Mouse (Mus musculus) CH12.LX (cell line): ENCODE results near the gene Ano10. TPM values are rescaled to one million over a fixed set of nuclear protein-coding genes. Genes with fewer than 3 reads are reported as not detected.

ENCODE experiments used
- DNase-seq: peaks from one replicate; pipeline ENCODE4 v3.0.0-alpha.2; 2013; ENCODE audit errors: extremely low read depth
- H3K27ac ChIP-seq: 2 replicates; pipeline ENCODE4 v1.5.1; 2012; ENCODE audit warnings: low read depth, mild to moderate bottlenecking, control low read depth, moderate library complexity; ENCODE audit not compliant: insufficient read depth
- H3K27me3 ChIP-seq: replicated peaks from 2 replicates; pipeline ENCODE3; 2012; ENCODE audit warnings: inconsistent platforms
- H3K36me3 ChIP-seq, 2 experiments: replicated peaks in 1 of 2; 2 replicates each; pipeline versions ENCODE3 to v1.6.1; 2012; ENCODE audit warnings: inconsistent platforms in 1 of 2, low read length in 1 of 2, mild to moderate bottlenecking in 1 of 2, mixed read lengths in 1 of 2, moderate library complexity in 1 of 2; ENCODE audit not compliant: control insufficient read depth in 1 of 2, insufficient read depth in 1 of 2
- H3K4me1 ChIP-seq, 2 experiments: 2 replicates each; pipeline ENCODE4 v1.6.1; 2012; ENCODE audit warnings: inconsistent platforms in 1 of 2, moderate library complexity in 1 of 2; ENCODE audit not compliant: insufficient read depth in 2 of 2, control insufficient read depth in 1 of 2
- H3K4me2 ChIP-seq: 2 replicates; pipeline ENCODE4 v1.6.1; 2012; ENCODE audit warnings: low read depth, mild to moderate bottlenecking, control low read depth; ENCODE audit not compliant: poor library complexity, insufficient read depth, severe bottlenecking
- H3K4me3 ChIP-seq, 3 experiments: fragments of 150-350 bp in 1 of 3; sonication (generic) in 1 of 3; replicated peaks in 1 of 3; 2 replicates each; pipeline versions ENCODE3 to v1.5.1; 2011 to 2012; ENCODE audit warnings: low read depth in 2 of 3, low read length in 2 of 3, mild to moderate bottlenecking in 2 of 3, moderate library complexity in 2 of 3, control low read depth in 1 of 3, improper control_type of control experiment in 1 of 3, inconsistent platforms in 1 of 3, mixed read lengths in 1 of 3; ENCODE audit not compliant: poor library complexity in 1 of 3
- H3K79me2 ChIP-seq: replicated peaks from 2 replicates; pipeline ENCODE4 v1.6.1; 2012; ENCODE audit warnings: mild to moderate bottlenecking, moderate library complexity; ENCODE audit not compliant: control insufficient read depth, poor library complexity, insufficient read depth, severe bottlenecking; ENCODE audit errors: extremely low read depth
- H3K9ac ChIP-seq: 2 replicates; pipeline ENCODE4 v1.6.1; 2012; ENCODE audit warnings: low read depth, mild to moderate bottlenecking, control low read depth, moderate library complexity; ENCODE audit not compliant: insufficient read depth
- H3K9me3 ChIP-seq: replicated peaks from 2 replicates; pipeline ENCODE3; 2012; ENCODE audit warnings: low read length, inconsistent platforms, mixed read lengths
- CHD1 ChIP-seq: IDR thresholded peaks from 2 replicates; pipeline ENCODE4 v1.6.1; 2012; ENCODE audit warnings: low read depth, low read length, improper control_type of control experiment, inconsistent platforms
- CHD2 ChIP-seq: IDR thresholded peaks from 2 replicates; pipeline ENCODE4 v1.6.1; 2011; ENCODE audit warnings: low read length, improper control_type of control experiment
- E2F4 ChIP-seq: IDR thresholded peaks from 2 replicates; pipeline ENCODE4 v1.6.1; 2011; ENCODE audit warnings: low read depth, low read length, improper control_type of control experiment; ENCODE audit not compliant: insufficient replicate concordance
- GABPA ChIP-seq: IDR thresholded peaks from 2 replicates; pipeline ENCODE4 v1.6.1; 2012; ENCODE audit warnings: low read depth, low read length, improper control_type of control experiment, inconsistent platforms; ENCODE audit not compliant: insufficient replicate concordance
- HCFC1 ChIP-seq: IDR thresholded peaks from 2 replicates; pipeline ENCODE4 v1.6.1; 2012; ENCODE audit warnings: low read depth, mild to moderate bottlenecking, inconsistent platforms, low read length, improper control_type of control experiment
- IRF4 ChIP-seq: IDR thresholded peaks from 2 replicates; pipeline ENCODE4 v1.6.1; 2014; ENCODE audit warnings: low read depth, mild to moderate bottlenecking, inconsistent platforms, low read length, improper control_type of control experiment
- JUN ChIP-seq: IDR thresholded peaks from 2 replicates; pipeline ENCODE4 v1.6.1; 2011; ENCODE audit warnings: low read depth, mild to moderate bottlenecking, low read length, improper control_type of control experiment, moderate library complexity; ENCODE audit not compliant: insufficient read depth
- JUND ChIP-seq: conservative IDR thresholded peaks from 2 replicates; pipeline ENCODE4 v1.6.1; 2011; ENCODE audit warnings: low read depth, low read length, improper control_type of control experiment
- MAX ChIP-seq: IDR thresholded peaks from 2 replicates; pipeline ENCODE4 v1.6.1; 2011; ENCODE audit warnings: low read length, improper control_type of control experiment
- MAZ ChIP-seq: IDR thresholded peaks from 2 replicates; pipeline ENCODE4 v1.6.1; 2012; ENCODE audit warnings: low read depth, mild to moderate bottlenecking, inconsistent platforms, low read length, improper control_type of control experiment, moderate library complexity
- MEF2A ChIP-seq: IDR thresholded peaks from 2 replicates; pipeline ENCODE4 v1.6.1; 2014; ENCODE audit warnings: low read depth, mild to moderate bottlenecking, inconsistent platforms, low read length, improper control_type of control experiment, borderline replicate concordance
- MXI1 ChIP-seq: IDR thresholded peaks from 2 replicates; pipeline ENCODE4 v1.6.1; 2011; ENCODE audit warnings: mild to moderate bottlenecking, low read depth, low read length, improper control_type of control experiment
- MYC ChIP-seq: IDR thresholded peaks from 2 replicates; pipeline ENCODE4 v1.6.1; 2011; ENCODE audit warnings: low read depth, mild to moderate bottlenecking, improper control_type of control experiment, low read length
- NELFE ChIP-seq: IDR thresholded peaks from 2 replicates; pipeline ENCODE4 v1.6.1; 2011; ENCODE audit warnings: low read depth, low read length, improper control_type of control experiment
- NRF1 ChIP-seq: IDR thresholded peaks from 2 replicates; pipeline ENCODE4 v1.6.1; 2014; ENCODE audit warnings: low read depth, mild to moderate bottlenecking, inconsistent platforms, low read length, improper control_type of control experiment, moderate library complexity
- POLR2A ChIP-seq: IDR thresholded peaks from 2 replicates; pipeline ENCODE4 v1.6.1; 2011; ENCODE audit warnings: low read depth, mild to moderate bottlenecking, improper control_type of control experiment, low read length
- RAD21 ChIP-seq: IDR thresholded peaks from 2 replicates; pipeline ENCODE4 v1.6.1; 2011; ENCODE audit warnings: low read depth, mild to moderate bottlenecking, low read length, improper control_type of control experiment, moderate library complexity
- SMC3 ChIP-seq: IDR thresholded peaks from 2 replicates; pipeline ENCODE4 v1.6.1; 2011; ENCODE audit warnings: low read depth, low read length, improper control_type of control experiment
- TBP ChIP-seq: conservative IDR thresholded peaks from 2 replicates; pipeline ENCODE4 v1.6.1; 2011; ENCODE audit warnings: low read depth, low read length, improper control_type of control experiment
- UBTF ChIP-seq: IDR thresholded peaks from 2 replicates; pipeline ENCODE4 v1.6.1; 2012; ENCODE audit warnings: low read depth, mild to moderate bottlenecking, inconsistent platforms, low read length, improper control_type of control experiment, moderate library complexity
- USF1 ChIP-seq: IDR thresholded peaks from 2 replicates; pipeline ENCODE4 v1.6.1; 2014; ENCODE audit warnings: low read depth, mild to moderate bottlenecking, inconsistent platforms, low read length, improper control_type of control experiment
- USF2 ChIP-seq: conservative IDR thresholded peaks from 2 replicates; pipeline ENCODE4 v1.6.1; 2011; ENCODE audit warnings: low read depth, low read length, improper control_type of control experiment
- ZC3H11A ChIP-seq: IDR thresholded peaks from 2 replicates; pipeline ENCODE4 v1.6.1; 2012; ENCODE audit warnings: low read depth, mild to moderate bottlenecking, inconsistent platforms, low read length, improper control_type of control experiment
- ZNF384 ChIP-seq: IDR thresholded peaks from 2 replicates; pipeline ENCODE4 v1.6.1; 2012; ENCODE audit warnings: low read depth, low read length, improper control_type of control experiment, inconsistent platforms
- dilution Hi-C: fragments of 300-500 bp; cut with MboI; formaldehyde crosslinking; loops from 2 replicates; pipeline ENCODE4 v1.14.3; 2020; ENCODE audit warnings: low sequenced_read_pairs; ENCODE audit not compliant: extremely low pct_unique_long_range_greater_than_20kb, extremely low pct_ligation_motif_present
- in situ Hi-C: fragments of 300-500 bp; cut with MboI; formaldehyde crosslinking; loops from 3 replicates; pipeline ENCODE4 v1.14.3; 2019; ENCODE audit warnings: low sequenced_read_pairs, low pct_ligation_motif_present, low pct_unique_long_range_greater_than_20kb, mixed read lengths
- polyA plus RNA-seq: library from polyadenylated mRNA; unstranded; fragments of >175 nt; gene quantifications from 2 replicates; pipeline ENCODE4 v1.2.1, GENCODE M21; 2012; ENCODE audit warnings: low read depth; ENCODE audit not compliant: insufficient read length
- total RNA-seq, 2 experiments: library from RNA; depleted of rRNA; stranded (reverse); fragments of 300-350 nt in 1 of 2; fragments of >200 nt in 1 of 2; gene quantifications; 2 replicates each; pipeline ENCODE4 v1.2.3; 2012 to 2014

Ano10 gene
- total and polyA plus RNA-seq, 3 experiments, result 9.5 to 23.9 (median 12.2) TPM

GRCm38 (mm10) chr9:122127271-122127785, 166.9 kb downstream of the Ano10 start:
- no peaks in the 10 kb centered on the region for H3K27me3 ChIP-seq
- peaks cover 5 to 14% of the 10 kb centered on the region in 2 experiments; a peak in 3 of 4 replicates for H3K4me1 ChIP-seq
- no peak overlapping the region for H3K4me2 ChIP-seq
- H3K4me3 ChIP-seq, result no peak overlapping the region
- no peaks in the 10 kb centered on the region for H3K79me2 ChIP-seq
- no peak overlapping the region for H3K9ac ChIP-seq
- in situ Hi-C loops (loop anchor here (10.0 kb wide), 1 partner anchor 57 kb away; no protein-coding TSS in a partner anchor), dilution Hi-C loops (no loop called here)
- DNase-seq, result no peak
- H3K27ac ChIP-seq, result no peak overlapping the region
- no peaks in the 10 kb centered on the region for H3K36me3 ChIP-seq
- TF ChIP-seq USF2, result no peak
- TF ChIP-seq MAZ, result no peak
- no peak for TF ChIP-seq UBTF
- TF ChIP-seq SMC3, result no peak
- no peak for TF ChIP-seq NRF1
- TF ChIP-seq CHD2, result no peak
- TF ChIP-seq MEF2A, result no peak
- no peak for TF ChIP-seq HCFC1
- TF ChIP-seq ZNF384, result no peak
- no peak for TF ChIP-seq E2F4
- H3K9me3 ChIP-seq, result no peaks in the 10 kb centered on the region

GRCm38 (mm10) chr9:122126790-122127189, 167.4 kb downstream of the Ano10 start:
- Histone ChIP-seq H3K9ac (no peak overlapping the region), H3K9me3 (no peaks in the 10 kb centered on the region), H3K27me3 (no peaks in the 10 kb centered on the region), H3K27ac (no peak overlapping the region), H3K79me2 (no peaks in the 10 kb centered on the region), H3K4me1 (peaks cover 5 to 14% of the 10 kb centered on the region in 2 experiments; a peak in 3 of 4 replicates), H3K36me3 (no peaks in the 10 kb centered on the region), H3K4me3 (no peak overlapping the region), H3K4me2 (no peak overlapping the region)
- TF ChIP-seq TBP (no peak), MAX (no peak), USF2 (no peak), CHD1 (no peak), JUND (no peak), POLR2A (no peak), MEF2A (no peak), UBTF (no peak), NRF1 (no peak), ZNF384 (no peak), GABPA (no peak), MAZ (no peak), USF1 (no peak), NELFE (no peak), MYC (no peak), MXI1 (no peak), IRF4 (no peak), ZC3H11A (no peak), RAD21 (no peak), JUN (no peak)
- no peak for DNase-seq
- in situ Hi-C loops, result loop anchor here (10.0 kb wide), 1 partner anchor 58 kb away; no protein-coding TSS in a partner anchor
- dilution Hi-C loops, result no loop called here
